Mouse (Mus musculus): ENCODE results near the gene Brms1l.
"Not testable (repeated sequence)": the region's sequence is repeated elsewhere in the genome, so short reads cannot be mapped to it uniquely, and the experiment has no call there.

The Brms1l gene

DNA sequence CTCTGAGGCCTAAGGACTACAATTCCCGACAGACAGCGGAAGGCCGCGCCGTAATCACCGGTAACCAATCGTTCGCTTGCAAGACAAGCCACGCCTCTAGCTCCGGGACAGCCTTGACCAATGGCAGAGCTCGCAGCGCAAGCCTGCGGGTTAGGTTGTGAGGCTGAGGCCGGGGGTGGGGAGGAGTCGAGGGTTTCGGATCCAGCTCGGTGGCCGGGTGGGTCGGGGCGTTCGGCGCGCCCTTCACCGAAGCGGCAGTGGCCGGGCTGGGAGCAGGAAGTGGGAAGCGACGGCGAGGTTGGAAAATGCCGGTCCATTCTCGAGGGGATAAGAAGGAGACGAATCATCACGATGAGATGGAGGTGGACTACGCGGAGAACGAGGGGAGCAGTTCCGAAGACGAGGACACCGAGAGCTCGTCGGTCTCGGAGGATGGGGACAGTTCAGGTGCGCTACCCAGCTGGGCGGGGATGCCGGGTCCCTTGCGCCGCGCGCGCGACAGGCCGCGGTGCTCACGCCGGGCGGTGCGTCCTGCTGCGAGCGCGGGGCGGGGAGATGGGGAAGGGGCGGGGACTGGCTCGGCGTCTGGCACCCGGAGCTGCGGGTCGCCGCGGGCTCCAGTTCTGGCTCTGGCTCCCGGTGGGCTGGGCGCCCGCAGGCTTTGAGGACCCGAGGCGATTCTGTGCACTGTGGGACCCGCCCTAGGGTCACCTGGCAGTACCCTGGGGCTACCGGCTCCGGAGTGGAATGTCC lies at the start of gene Brms1l:
TSS of gene Brms1l (plus strand) at position 126 of the 753 bp plus-strand sequence.
- in situ Hi-C loops (cut with MboI, MseI), result loop anchor here in 1 of 2 experiments (25.0 kb wide), 1 partner anchor 1524 kb away; no protein-coding TSS in a partner anchor

DNA sequence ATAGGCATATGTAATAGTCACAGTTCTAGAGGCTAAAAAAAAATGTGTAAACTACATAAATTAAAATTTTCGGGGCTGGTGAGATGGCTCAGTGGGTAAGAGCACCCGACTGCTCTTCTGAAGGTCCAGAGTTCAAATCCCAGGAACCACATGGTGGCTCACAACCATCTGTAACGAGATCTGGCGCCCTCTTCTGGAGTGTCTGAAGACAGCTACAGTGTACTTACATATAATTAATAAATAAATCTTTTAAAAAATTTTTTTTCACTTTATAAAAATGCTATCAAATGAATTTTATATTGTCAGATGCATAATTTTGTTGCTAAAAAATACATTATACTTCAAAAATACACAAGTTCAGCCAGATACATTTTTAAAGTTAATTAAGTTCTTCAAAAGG lies 41.6 kb upstream of the Brms1l start:
- in situ Hi-C loops (cut with MboI, MseI), result not testable (repeated sequence)

DNA sequence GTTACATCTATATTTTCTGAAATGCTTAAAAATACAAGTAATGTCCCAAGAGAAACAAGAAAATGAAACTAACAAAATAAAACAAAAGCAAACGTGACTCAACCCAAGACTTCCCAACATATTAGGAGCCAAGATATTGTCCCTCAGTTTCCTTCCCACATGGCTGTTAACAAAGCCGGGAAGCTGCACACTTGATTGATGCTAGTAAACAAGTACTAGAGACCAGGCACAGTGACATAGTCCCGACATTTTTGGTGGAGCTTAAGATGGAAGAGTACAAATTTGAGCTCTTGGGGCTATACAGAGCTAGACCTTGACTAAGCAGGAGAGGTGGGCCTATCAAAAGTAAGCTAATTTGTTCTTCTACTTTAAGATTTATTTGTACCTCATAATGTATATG lies 39.0 kb upstream of the Brms1l start:
- in situ Hi-C loops (cut with MboI, MseI), result no loop called here

DNA sequence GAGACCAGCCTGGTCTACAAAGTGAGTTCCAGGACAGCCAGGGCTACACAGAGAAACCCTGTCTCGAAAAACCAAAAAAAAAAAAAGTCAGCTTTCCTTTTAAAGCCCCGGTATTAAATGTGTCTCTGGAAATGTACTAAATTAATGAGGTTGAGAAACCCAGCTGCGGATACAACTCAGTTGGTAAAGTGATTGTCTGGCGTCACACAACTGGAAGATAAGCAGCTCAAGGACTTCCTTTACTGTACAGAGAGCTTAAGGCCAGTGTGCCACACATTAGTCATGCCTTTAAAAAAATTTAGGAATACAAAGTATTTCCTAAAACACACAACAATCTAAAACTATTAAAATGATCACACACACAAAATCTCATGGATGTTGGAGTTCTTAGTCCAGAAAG lies 37.4 kb upstream of the Brms1l start:
- in situ Hi-C loops (cut with MboI, MseI), result no loop called here

DNA sequence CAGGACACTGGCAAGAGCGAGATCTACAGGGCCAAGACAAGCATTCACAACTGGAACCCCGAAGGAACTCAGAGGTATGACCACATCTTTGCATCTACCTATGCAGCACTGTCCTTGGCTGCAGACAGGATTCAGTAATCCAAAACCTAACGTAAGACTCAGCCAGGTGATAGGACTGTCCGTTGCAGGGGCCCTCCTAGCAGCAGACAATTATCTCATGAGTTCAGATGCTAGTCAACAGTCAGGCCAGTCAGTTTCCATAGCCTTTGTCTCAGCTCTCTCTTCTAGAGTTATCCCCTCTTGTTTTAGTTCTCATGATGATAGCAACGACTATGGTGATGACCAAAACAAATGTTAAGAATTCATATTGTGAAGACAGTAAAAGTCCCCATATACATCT lies 36.0 kb upstream of the Brms1l start:
- in situ Hi-C loops (cut with MboI, MseI), result no loop called here

DNA sequence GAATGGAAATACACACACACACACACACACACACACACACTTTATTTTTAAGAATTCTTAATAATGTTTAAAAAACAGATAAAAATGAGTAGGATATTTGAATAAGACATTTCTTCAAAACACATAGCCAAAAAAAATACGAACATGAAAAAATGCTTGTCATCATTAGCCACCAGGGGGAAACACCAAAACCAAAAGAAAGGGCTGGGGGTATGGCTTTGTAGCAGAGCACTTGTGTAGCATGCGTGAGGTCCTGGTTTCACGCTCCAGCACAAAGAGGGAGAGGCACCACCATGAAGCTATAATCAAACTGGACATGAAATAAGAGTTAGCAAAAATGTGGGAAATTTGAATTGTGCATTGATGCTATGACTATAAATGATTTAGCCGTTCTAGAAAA lies 35.0 kb upstream of the Brms1l start:
- in situ Hi-C loops (cut with MboI, MseI), result no loop called here

DNA sequence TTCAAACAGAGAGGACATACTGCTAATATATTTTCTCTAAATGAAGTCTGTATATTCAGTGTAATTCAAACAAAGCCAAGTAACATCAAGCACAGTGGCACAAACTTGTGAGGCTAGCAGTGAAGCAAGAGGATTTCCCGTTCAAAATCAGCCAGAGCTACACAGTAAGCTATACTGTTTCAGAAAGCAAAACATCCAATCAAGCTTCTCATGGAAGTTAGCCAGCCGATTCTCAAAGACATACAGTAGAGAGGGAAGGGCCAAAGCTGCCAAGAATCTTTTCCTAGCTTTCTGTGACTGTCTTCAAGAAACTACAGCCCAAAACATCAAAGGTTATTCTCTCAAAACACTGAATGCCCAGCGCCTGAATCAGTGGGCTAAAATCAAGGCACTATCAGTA lies 31.1 kb upstream of the Brms1l start:
- in situ Hi-C loops (cut with MboI, MseI), result no loop called here

DNA sequence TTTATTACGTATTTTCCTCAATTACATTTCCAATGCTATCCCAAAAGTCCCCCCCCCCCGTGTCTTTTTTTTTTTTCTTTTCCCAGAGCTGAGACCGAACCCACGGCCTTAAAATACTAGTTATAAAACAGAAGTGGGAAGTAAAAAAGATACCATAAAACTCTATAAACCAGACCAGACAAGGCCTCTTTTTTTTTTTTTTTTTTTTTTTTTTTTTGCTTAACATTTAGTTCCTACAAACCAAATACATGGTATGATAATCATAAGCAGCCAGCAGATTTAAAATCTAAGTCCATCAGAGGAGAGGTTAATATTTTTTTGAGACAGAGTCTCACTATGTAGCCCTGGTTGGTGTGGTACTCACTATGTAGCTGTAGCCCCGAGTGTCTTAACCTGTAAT lies 19.6 kb upstream of the Brms1l start:
- in situ Hi-C loops (cut with MboI, MseI), result no loop called here

DNA sequence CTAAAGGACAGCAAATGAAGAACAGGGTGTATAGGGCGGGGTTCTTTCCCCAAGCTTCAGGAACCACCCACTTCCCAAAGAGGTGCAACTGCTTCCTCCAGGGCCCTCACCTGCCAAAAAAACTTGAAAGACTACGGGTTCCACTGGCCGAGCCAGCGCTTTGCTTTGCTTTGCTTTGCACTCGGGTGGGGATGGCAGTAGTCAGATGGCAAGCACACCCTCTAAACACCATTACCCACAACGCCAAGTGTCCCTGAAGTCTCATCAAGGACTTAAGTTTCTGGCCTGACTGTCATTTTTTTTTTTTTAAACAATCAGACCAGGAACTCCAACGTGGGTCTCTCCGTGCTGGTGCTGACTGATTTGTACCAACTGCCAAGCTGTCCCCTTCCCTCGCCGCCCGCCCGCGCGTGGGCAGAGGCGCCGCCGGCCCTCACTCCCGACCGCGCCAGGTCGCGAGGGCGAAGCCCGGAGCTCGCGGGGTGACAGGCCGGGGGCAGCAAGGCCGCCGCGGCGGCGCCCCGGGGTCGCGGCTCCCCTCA lies 15.9 kb upstream of the Brms1l start:
- in situ Hi-C loops (cut with MboI, MseI), result loop anchor here in 1 of 2 experiments (10.0 kb wide), 1 partner anchor 1165 kb away; the partner anchor contains the start of gene Sptssa

DNA sequence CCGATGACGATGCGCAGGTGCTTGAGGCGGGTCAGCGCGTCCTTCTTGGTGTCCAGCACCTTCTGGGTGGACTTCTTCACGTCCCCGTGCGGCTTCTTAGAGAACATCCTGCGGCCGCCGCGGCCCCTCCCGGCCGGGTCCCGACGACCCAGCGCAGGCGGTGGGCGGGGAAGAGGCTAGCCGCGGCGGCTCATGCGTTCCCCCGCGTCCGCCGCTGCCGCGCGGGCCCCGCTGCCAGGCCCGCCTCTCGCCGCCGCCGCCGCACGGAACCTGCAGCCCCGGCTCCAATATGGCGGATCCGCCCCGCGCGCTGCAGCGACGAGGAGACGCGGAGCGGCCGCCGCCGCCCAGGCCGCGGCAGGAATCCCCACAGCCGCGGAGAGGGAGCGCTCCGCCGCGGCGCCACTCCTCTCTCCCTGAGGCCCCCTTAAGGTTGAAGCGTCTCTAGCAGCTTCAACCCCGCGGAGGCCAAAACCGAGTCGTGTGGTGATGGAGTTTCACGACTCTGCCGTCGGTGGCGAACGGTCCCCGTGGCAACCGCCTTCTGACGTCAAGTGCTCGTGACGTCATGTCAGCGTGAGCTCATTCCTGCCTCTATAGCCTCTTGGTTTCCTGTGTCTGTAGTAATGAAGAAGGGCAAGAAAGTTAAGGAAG lies 15.3 kb upstream of the Brms1l start, which contains the start of gene Ralgapa1:
TSS of gene Ralgapa1 (minus strand) at position 507 of the 654 bp plus-strand sequence.
- in situ Hi-C loops (cut with MboI, MseI), result loop anchor here in 1 of 2 experiments (10.0 kb wide), 1 partner anchor 1166 kb away; the partner anchor contains the start of gene Sptssa

DNA sequence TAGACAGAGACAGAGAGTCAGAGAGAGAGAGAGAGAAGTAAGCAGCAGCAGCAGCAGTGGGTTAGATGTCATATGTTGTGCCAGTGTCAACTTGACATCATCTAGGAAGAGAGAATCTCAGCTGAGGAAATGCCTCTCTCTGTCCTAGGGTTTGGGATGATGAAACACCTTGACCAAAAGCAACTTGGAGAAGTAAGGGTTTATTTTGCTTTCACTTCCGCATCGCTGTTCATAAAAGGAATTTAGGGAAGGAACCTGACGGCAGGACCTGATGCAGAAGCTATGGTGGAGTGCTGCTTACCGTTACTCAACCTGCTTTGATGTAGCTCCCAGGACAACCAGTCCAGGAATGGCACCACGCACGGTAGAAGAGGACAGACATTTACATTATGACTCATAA lies 12.1 kb upstream of the Brms1l start:
- in situ Hi-C loops (cut with MboI, MseI), result loop anchor here in 1 of 2 experiments (10.0 kb wide), 1 partner anchor 1169 kb away; the partner anchor contains the start of gene Sptssa

DNA sequence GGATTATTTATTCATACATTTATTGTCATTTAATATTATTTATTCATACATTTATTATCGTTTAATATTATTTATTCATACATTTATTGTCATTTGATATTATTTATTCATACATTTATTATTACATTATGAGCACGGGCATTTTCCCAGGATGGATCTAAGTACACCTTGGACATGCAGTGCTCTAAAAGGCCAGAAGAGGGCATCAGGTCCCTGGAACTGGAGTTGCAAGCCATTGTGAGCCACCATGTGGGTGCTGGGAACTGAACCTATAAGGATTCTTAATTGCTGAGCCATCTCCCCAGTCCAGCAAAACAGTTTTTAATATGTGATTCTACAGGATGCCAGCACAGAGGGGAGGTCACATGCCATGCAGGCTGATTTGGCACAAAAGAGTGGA lies 10.6 kb upstream of the Brms1l start:
- in situ Hi-C loops (cut with MboI, MseI), result loop anchor here in 1 of 2 experiments (10.0 to 25.0 kb wide), 2 partner anchors 1171 to 1513 kb away; partner anchors contain the start of gene Sptssa

DNA sequence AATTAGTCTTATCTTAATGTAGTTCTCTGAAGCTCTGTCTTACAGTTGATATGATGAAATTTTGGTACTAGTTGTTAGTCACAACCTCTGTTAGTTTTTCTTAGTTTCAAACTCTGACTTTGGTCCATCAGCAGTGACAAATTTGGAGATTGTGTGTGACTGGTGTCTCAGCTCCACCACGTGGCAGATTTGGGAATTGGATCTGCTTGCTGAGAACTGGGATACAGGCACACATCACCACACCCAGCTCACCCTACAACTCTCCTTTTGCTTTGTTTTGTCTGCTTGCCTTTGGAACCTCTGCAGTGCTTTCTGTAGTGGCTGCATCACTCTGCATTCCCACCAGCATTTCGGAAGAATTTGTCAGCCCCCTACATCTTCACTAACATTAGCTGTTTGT lies 5.0 kb upstream of the Brms1l start:
- in situ Hi-C loops (cut with MboI, MseI), result loop anchor here in 1 of 2 experiments (25.0 kb wide), 1 partner anchor 1519 kb away; no protein-coding TSS in a partner anchor

DNA sequence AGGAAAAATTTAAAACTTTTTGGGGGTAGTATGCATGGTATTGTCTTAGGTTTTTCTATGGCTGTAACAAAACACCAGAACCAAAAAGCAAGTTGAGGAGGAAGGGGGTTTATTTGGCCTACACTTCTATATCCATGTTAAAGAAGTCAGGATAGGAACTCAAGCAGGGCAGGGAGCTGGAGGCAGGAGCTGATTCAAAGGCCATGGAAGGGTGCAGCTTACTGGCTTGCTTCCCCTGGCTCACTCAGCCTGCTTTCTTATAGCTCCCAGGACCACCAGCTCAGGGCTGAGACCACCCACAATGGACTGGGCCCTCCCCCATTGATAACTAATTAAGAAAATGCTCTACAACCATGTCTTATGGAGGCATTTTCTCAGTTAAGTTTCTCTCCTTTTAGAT lies 3.2 kb upstream of the Brms1l start:
- in situ Hi-C loops (cut with MboI, MseI), result loop anchor here in 1 of 2 experiments (25.0 kb wide), 1 partner anchor 1521 kb away; no protein-coding TSS in a partner anchor

DNA sequence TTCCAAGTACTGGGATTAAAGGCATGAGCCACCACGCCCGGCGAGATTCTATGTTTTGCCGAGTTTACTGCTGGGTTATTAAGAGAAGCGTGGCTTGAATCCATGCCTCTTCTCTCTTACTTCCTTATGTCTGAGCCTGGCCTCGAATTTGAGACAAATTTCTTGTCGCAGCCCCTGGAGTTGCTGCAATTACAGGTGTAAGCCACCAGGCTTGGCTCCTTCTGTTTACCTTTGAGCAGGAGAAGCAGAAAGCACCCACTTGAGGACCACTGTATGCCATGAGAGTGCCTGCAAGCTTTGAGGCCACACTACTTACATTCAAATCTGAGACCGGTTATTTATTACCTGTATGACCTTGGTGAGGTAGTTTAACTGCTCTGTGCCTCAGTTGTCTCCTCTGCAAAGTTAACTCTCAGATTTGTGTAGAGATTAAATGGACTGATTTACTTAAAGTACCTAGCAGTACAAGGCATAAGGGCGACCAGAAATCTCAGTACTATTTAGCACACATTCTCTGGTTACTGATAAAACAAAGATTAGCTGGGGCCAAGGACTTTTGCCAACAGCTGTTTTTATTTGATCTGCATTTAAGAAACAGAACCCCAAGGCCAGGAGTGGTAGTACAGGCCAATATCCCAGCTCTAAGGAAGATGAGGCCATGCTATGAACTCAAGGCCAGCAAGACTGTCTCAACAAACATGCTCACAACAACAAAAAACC lies 2.1 kb upstream of the Brms1l start:
- in situ Hi-C loops (cut with MboI, MseI), result loop anchor here in 1 of 2 experiments (25.0 kb wide), 1 partner anchor 1522 kb away; no protein-coding TSS in a partner anchor

DNA sequence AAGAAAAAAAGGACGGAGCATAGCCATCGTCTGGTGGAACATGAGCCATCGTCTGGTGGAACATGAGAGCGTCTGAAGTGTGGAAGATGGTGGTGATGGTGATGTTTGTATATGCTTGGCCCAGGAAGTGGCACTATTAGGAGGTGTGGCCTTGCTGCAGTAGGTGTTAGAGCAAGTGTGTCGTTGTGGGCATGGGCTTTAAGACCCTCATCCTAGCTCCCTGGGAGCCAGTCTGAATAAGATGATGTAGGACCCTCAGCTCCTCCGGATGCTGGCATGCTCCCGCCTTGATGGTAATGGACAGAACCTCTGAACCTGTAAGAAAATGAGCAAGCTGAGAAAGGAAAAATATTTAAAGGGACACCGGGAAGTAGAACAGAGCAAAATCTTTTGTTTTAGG lies 1.2 kb upstream of the Brms1l start:
- in situ Hi-C loops (cut with MboI, MseI), result loop anchor here in 1 of 2 experiments (25.0 kb wide), 1 partner anchor 1523 kb away; no protein-coding TSS in a partner anchor

DNA sequence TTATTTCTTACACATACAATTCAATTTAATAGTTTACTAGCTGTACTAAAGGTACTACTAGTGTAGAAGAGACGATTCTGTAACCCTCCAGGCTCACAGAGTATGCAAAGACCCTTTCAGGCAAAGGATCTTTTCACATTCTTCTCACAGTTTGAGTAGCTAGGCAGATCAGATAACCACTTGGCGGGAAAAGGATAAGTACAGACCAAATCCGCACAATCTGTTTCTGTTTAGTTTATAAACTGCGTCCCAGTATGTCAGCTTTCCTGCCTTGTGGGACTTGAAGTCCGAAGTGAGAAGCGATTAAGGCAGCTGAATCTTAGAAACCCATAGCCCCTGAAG lies 296 bp upstream of the Brms1l start:
- in situ Hi-C loops (cut with MboI, MseI), result loop anchor here in 1 of 2 experiments (25.0 kb wide), 1 partner anchor 1524 kb away; no protein-coding TSS in a partner anchor

DNA sequence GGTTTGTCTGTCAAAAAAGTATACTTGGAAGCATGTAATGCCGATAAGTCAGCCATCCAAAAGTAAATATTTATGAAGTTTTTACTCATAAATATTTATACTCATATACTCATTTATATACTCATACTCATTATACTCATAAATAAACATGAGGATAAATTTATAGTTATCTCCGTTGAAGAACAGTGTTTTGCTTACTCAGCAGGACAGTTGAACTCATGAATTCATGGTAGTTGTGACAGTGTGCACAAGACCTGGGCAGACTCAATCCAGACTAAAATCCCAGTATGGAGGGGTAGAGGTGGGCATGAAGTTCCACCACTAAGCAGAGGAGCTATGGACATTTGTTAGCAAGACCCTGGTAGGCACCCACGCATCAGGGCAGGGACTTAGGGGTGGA lies 1.4 kb downstream of the Brms1l start:
- in situ Hi-C loops (cut with MboI, MseI), result loop anchor here in 1 of 2 experiments (25.0 kb wide), 1 partner anchor 1525 kb away; no protein-coding TSS in a partner anchor

DNA sequence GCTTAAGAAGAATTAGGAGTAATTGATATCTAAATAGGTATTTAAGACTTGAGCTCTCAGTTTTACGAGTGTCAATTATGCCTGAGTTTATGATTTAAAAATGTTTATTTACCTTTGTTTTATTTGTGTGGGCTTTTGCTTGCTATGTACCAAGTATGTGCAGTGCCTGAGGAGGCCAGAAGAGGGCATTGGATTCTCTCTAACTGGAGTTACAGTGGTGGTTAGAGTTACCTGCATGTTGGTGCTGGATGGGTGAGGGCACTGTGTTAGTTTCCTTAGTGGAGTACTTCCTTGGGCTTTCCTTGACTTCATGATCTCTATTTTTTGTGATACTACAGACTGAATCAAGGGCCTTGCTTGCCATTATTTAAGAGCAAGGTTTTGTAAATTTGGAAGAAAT lies 10.6 kb downstream of the Brms1l start:
- in situ Hi-C loops (cut with MboI, MseI), result loop anchor here in 1 of 2 experiments (25.0 kb wide), 1 partner anchor 1534 kb away; no protein-coding TSS in a partner anchor

DNA sequence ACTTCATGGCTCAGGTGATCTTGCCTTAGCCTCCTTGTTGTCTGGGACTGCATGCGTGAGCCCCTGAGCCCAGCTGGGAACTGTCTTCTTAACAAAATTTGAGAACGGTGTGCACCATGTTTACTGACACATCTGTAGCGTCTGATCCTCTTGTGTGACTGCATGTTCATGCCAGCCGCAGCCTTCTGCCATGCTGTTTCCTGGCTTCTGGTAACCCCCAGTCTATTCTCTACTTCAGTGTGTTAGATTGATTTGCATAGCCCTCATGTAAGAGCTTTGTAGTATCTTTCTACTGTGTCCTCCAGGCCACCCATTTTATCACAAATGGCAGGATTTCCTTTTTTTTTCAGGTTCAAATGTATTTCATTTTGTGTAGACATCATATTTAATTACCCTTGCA lies 11.7 kb downstream of the Brms1l start:
- in situ Hi-C loops (cut with MboI, MseI), result loop anchor here in 1 of 2 experiments (25.0 kb wide), 1 partner anchor 1536 kb away; no protein-coding TSS in a partner anchor

DNA sequence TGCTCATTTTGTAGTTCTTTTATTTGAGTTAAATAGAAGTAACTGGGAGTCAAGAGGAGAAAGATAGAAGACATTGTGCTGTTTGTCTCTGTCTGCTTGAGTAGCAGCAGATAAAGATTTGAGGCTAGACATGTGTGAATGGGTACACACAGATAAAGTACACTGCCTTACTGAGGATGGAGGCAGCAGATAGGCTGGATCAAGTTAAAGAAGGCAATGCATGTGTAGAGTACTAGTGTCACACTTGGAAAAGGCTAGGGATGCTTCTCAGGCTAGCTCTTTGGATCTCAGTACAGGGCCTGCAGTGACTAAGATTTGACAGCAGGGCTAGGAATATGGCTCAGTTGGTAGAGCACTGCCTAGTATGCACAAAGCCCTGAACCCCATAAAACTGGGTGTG lies 14.5 kb downstream of the Brms1l start:
- in situ Hi-C loops (cut with MboI, MseI), result no loop called here

All from T-helper 17 cell (primary cell).